Mouse (Mus musculus): ENCODE data around the gene Usp22. TPM values are rescaled to one million over a fixed set of nuclear protein-coding genes. Genes with fewer than 3 reads are reported as not detected.

Gene Usp22
- polyA plus RNA-seq, 1 experiment: 107 TPM

GRCm38 (mm10) chr11:61202810-61203209 lies 28.0 kb upstream of the Usp22 start:
- no peaks in the 10 kb centered on the region for H3K9me3 ChIP-seq (replicated peaks; ENCODE audit: control insufficient read depth, insufficient read depth, low read length, poor library complexity, severe bottlenecking)
- no peak overlapping the region for H3K4me3 ChIP-seq (ENCODE audit: low read depth, low read length)
- TF ChIP-seq POLR2A (IDR thresholded peaks at IDR 0.05; ENCODE audit: insufficient read depth, low read length): no peak
- no peak for TF ChIP-seq EP300 (IDR thresholded peaks at IDR 0.05; ENCODE audit: insufficient read depth, low read depth, low read length)
- no peak for TF ChIP-seq CTCF (IDR thresholded peaks at IDR 0.05; ENCODE audit: low read depth, low read length)

GRCm38 (mm10) chr11:61202186-61202585 lies 27.3 kb upstream of the Usp22 start:
- Histone ChIP-seq H3K4me3 (ENCODE audit: low read depth, low read length) (no peak overlapping the region), H3K9ac (ENCODE audit: low read depth, poor library complexity, severe bottlenecking) (no peak overlapping the region), H3K36me3 (ENCODE audit: control insufficient read depth, insufficient read depth, low read length, poor library complexity, severe bottlenecking) (no peaks in the 10 kb centered on the region), H3K27me3 (ENCODE audit: control insufficient read depth, insufficient read depth, low read length, poor library complexity, severe bottlenecking) (no peaks in the 10 kb centered on the region), H3K4me1 (ENCODE audit: control insufficient read depth, insufficient read depth, low read length) (no peaks in the 10 kb centered on the region), H3K9me3 (replicated peaks; ENCODE audit: control insufficient read depth, insufficient read depth, low read length, poor library complexity, severe bottlenecking) (no peaks in the 10 kb centered on the region), H3K27ac (ENCODE audit: insufficient read depth, low read length) (no peak overlapping the region)
- TF ChIP-seq CTCF (IDR thresholded peaks at IDR 0.05; ENCODE audit: low read depth, low read length): no peak
- no peak for TF ChIP-seq EP300 (IDR thresholded peaks at IDR 0.05; ENCODE audit: insufficient read depth, low read depth, low read length)
- no peak for TF ChIP-seq POLR2A (IDR thresholded peaks at IDR 0.05; ENCODE audit: insufficient read depth, low read length)

More at GRCm38 (mm10) chr11:61202810-61203209, 28.0 kb upstream of the Usp22 start:
- no peaks in the 10 kb centered on the region for H3K4me1 ChIP-seq (ENCODE audit: control insufficient read depth, insufficient read depth, low read length)
- no peak overlapping the region for H3K9ac ChIP-seq (ENCODE audit: low read depth, poor library complexity, severe bottlenecking)
- no peak overlapping the region for H3K27ac ChIP-seq (ENCODE audit: insufficient read depth, low read length)
- H3K36me3 ChIP-seq (ENCODE audit: control insufficient read depth, insufficient read depth, low read length, poor library complexity, severe bottlenecking): no peaks in the 10 kb centered on the region
- H3K27me3 ChIP-seq (ENCODE audit: control insufficient read depth, insufficient read depth, low read length, poor library complexity, severe bottlenecking): no peaks in the 10 kb centered on the region

- Histone ChIP-seq H3K27me3 (ENCODE audit: control insufficient read depth, insufficient read depth, low read length, poor library complexity, severe bottlenecking) (no peaks in the 10 kb centered on the region), H3K9me3 (replicated peaks; ENCODE audit: control insufficient read depth, insufficient read depth, low read length, poor library complexity, severe bottlenecking) (no peaks in the 10 kb centered on the region), H3K4me1 (ENCODE audit: control insufficient read depth, insufficient read depth, low read length) (no peaks in the 10 kb centered on the region), H3K4me3 (ENCODE audit: low read depth, low read length) (no peak overlapping the region), H3K36me3 (ENCODE audit: control insufficient read depth, insufficient read depth, low read length, poor library complexity, severe bottlenecking) (no peaks in the 10 kb centered on the region), H3K27ac (ENCODE audit: insufficient read depth, low read length) (no peak overlapping the region), H3K9ac (ENCODE audit: low read depth, poor library complexity, severe bottlenecking) (no peak overlapping the region)
- TF ChIP-seq EP300 (IDR thresholded peaks at IDR 0.05; ENCODE audit: insufficient read depth, low read depth, low read length) (no peak), CTCF (IDR thresholded peaks at IDR 0.05; ENCODE audit: low read depth, low read length) (no peak), POLR2A (IDR thresholded peaks at IDR 0.05; ENCODE audit: insufficient read depth, low read length) (no peak)
These were observed 24.9 kb upstream of the Usp22 start for GRCm38 (mm10) chr11:61199620-61200362.

GRCm38 (mm10) chr11:61197935-61198334 lies 23.1 kb upstream of the Usp22 start:
- H3K9ac ChIP-seq (ENCODE audit: low read depth, poor library complexity, severe bottlenecking): no peak overlapping the region
- no peaks in the 10 kb centered on the region for H3K4me1 ChIP-seq (ENCODE audit: control insufficient read depth, insufficient read depth, low read length)
- TF ChIP-seq POLR2A (IDR thresholded peaks at IDR 0.05; ENCODE audit: insufficient read depth, low read length) (no peak), CTCF (IDR thresholded peaks at IDR 0.05; ENCODE audit: low read depth, low read length) (no peak), EP300 (IDR thresholded peaks at IDR 0.05; ENCODE audit: insufficient read depth, low read depth, low read length) (no peak)
- no peaks in the 10 kb centered on the region for H3K9me3 ChIP-seq (replicated peaks; ENCODE audit: control insufficient read depth, insufficient read depth, low read length, poor library complexity, severe bottlenecking)
- no peak overlapping the region for H3K4me3 ChIP-seq (ENCODE audit: low read depth, low read length)
- no peak overlapping the region for H3K27ac ChIP-seq (ENCODE audit: insufficient read depth, low read length)
- peaks cover 2% of the 10 kb centered on the region; the same call in 1 of the 2 replicates for H3K27me3 ChIP-seq (ENCODE audit: control insufficient read depth, insufficient read depth, low read length, poor library complexity, severe bottlenecking)
- no peaks in the 10 kb centered on the region for H3K36me3 ChIP-seq (ENCODE audit: control insufficient read depth, insufficient read depth, low read length, poor library complexity, severe bottlenecking)

- peaks cover 2% of the 10 kb centered on the region; the same call in 1 of the 2 replicates for H3K27me3 ChIP-seq (ENCODE audit: control insufficient read depth, insufficient read depth, low read length, poor library complexity, severe bottlenecking)
- no peak overlapping the region for H3K4me3 ChIP-seq (ENCODE audit: low read depth, low read length)
- H3K4me1 ChIP-seq (ENCODE audit: control insufficient read depth, insufficient read depth, low read length): no peaks in the 10 kb centered on the region
- TF ChIP-seq POLR2A (IDR thresholded peaks at IDR 0.05; ENCODE audit: insufficient read depth, low read length): no peak
- H3K36me3 ChIP-seq (ENCODE audit: control insufficient read depth, insufficient read depth, low read length, poor library complexity, severe bottlenecking): no peaks in the 10 kb centered on the region
- no peak overlapping the region for H3K27ac ChIP-seq (ENCODE audit: insufficient read depth, low read length)
- no peak overlapping the region for H3K9ac ChIP-seq (ENCODE audit: low read depth, poor library complexity, severe bottlenecking)
- H3K9me3 ChIP-seq (replicated peaks; ENCODE audit: control insufficient read depth, insufficient read depth, low read length, poor library complexity, severe bottlenecking): no peaks in the 10 kb centered on the region
These were observed 21.9 kb upstream of the Usp22 start for GRCm38 (mm10) chr11:61196616-61197353.

GRCm38 (mm10) chr11:61193392-61193791 lies 18.5 kb upstream of the Usp22 start:
- no peak overlapping the region for H3K9ac ChIP-seq (ENCODE audit: low read depth, poor library complexity, severe bottlenecking)

More at GRCm38 (mm10) chr11:61193392-61193791, 18.5 kb upstream of the Usp22 start:
- TF ChIP-seq CTCF (IDR thresholded peaks at IDR 0.05; ENCODE audit: low read depth, low read length) (peak; percentile 99), EP300 (IDR thresholded peaks at IDR 0.05; ENCODE audit: insufficient read depth, low read depth, low read length) (0 out of 2 replicates have a peak, but pooled peaks have one; percentile 30), POLR2A (IDR thresholded peaks at IDR 0.05; ENCODE audit: insufficient read depth, low read length) (no peak)
- Histone ChIP-seq H3K27ac (ENCODE audit: insufficient read depth, low read length) (no peak overlapping the region), H3K4me3 (ENCODE audit: low read depth, low read length) (no peak overlapping the region), H3K9me3 (replicated peaks; ENCODE audit: control insufficient read depth, insufficient read depth, low read length, poor library complexity, severe bottlenecking) (no peaks in the 10 kb centered on the region), H3K4me1 (ENCODE audit: control insufficient read depth, insufficient read depth, low read length) (no peaks in the 10 kb centered on the region), H3K27me3 (ENCODE audit: control insufficient read depth, insufficient read depth, low read length, poor library complexity, severe bottlenecking) (peaks cover 2% of the 10 kb centered on the region; the same call in 1 of the 2 replicates), H3K36me3 (ENCODE audit: control insufficient read depth, insufficient read depth, low read length, poor library complexity, severe bottlenecking) (no peaks in the 10 kb centered on the region)
